24 mouse cellular contexts compared by ENCODE assay signal in genomic region chrX:52760191-52760945, GRCm38 (mm10). TPM values are rescaled to one million over a fixed set of nuclear protein-coding genes. Genes with fewer than 3 reads are reported as not detected.
DNase-seq lines count a peak whose midpoint lies in the region; ATAC-seq and TF ChIP-seq lines count a peak whose summit lies in the region.
"Had no signal": no experiment of that assay in that cellular context is flagged by ENCODE, and none has a peak within 500 bp of the region (broad histone marks: within the 10 kb centered on the region; RNA-seq: fewer than 3 reads in every experiment).

No protein-coding gene starts in this region.

- H3K27ac ChIP-seq in heart, embryonic 16.5 days (ENCODE audit: low read length), result no peak overlapping the region; the same call in 1 of the 2 replicates
- H3K27ac ChIP-seq in kidney, adult 2 months (ENCODE audit: insufficient read depth, low read depth, low read length), result no peak overlapping the region
- H3K27ac ChIP-seq: forebrain, embryonic 12.5 days; hindbrain, postnatal 0 days; limb, embryonic 15.5 days; liver, embryonic 15.5 days; midbrain, embryonic 12.5 days; neural tube, embryonic 12.5 days; stomach, embryonic 15.5 days had no signal

- no peak overlapping the region for H3K4me3 ChIP-seq in heart, embryonic 16.5 days (ENCODE audit: low read length)
- H3K4me3 ChIP-seq in kidney, adult 2 months (ENCODE audit: insufficient read depth, low read depth, low read length), result no peak overlapping the region
- H3K4me3 ChIP-seq: forebrain, embryonic 12.5 days; heart, embryonic 12.5 days; limb, embryonic 15.5 days; liver, embryonic 15.5 days; midbrain, embryonic 12.5 days; neural tube, embryonic 12.5 days; stomach, embryonic 15.5 days had no signal

- no peaks in the 10 kb centered on the region for H3K27me3 ChIP-seq in heart, embryonic 16.5 days (ENCODE audit: control insufficient read depth, insufficient read depth, low read length)
- H3K27me3 ChIP-seq in kidney, adult 2 months (replicated peaks; ENCODE audit: control insufficient read depth, insufficient read depth, low read length), result no peaks in the 10 kb centered on the region
- H3K27me3 ChIP-seq: forebrain, embryonic 12.5 days; heart, embryonic 12.5 days; limb, embryonic 15.5 days; liver, embryonic 15.5 days; midbrain, embryonic 12.5 days; neural tube, embryonic 12.5 days; stomach, embryonic 15.5 days had no signal

- H3K9me3 ChIP-seq in heart, embryonic 16.5 days (replicated peaks; ENCODE audit: control insufficient read depth, low read length), result no peaks in the 10 kb centered on the region
- H3K9me3 ChIP-seq: forebrain, embryonic 12.5 days; heart, embryonic 12.5 days; limb, embryonic 15.5 days; liver, embryonic 15.5 days; midbrain, embryonic 12.5 days; neural tube, embryonic 12.5 days; stomach, embryonic 15.5 days had no signal

- no peak for DNase-seq in heart, postnatal 36 days
- DNase-seq in T-cell, adult 2 months (ENCODE audit: low spot score), result peak; percentile 18
- DNase-seq in thymus, postnatal 4 days, result peak; percentile 13
- DNase-seq in left cerebral cortex, adult 8-10 months (ENCODE audit: low spot score in 2 of 2), result no peak
- DNase-seq in kidney, adult 2 months, result no peak
- no peak for DNase-seq in ovary, postnatal 14 days (ENCODE audit: low spot score)
- DNase-seq: adrenal gland, adult 2 months; cerebellum, adult 9-10 months; heart, adult 11 months; heart, postnatal 4 days; kidney, adult 18-20 months; kidney, postnatal 14 days had no signal

- TF ChIP-seq POLR2A in kidney, adult 2 months (IDR thresholded peaks at IDR 0.05; ENCODE audit: low read depth, low read length), result no peak

- TF ChIP-seq CTCF in kidney, adult 2 months (conservative IDR thresholded peaks at IDR 0.05; ENCODE audit: insufficient read depth, insufficient read length, low read depth, low read length), result no peak

- intact Hi-C loops in heart, postnatal 36 days (cut with DNase I), result no loop called here

- no peaks in the 10 kb centered on the region for H3K36me3 ChIP-seq in heart, embryonic 16.5 days (ENCODE audit: control insufficient read depth, insufficient read depth)
- no peaks in the 10 kb centered on the region for H3K36me3 ChIP-seq in kidney, adult 2 months (ENCODE audit: control insufficient read depth, insufficient read depth, low read length)
- H3K36me3 ChIP-seq: forebrain, embryonic 12.5 days; heart, embryonic 12.5 days; limb, embryonic 15.5 days; liver, embryonic 15.5 days; midbrain, embryonic 12.5 days; neural tube, embryonic 12.5 days; stomach, embryonic 15.5 days had no signal

- H3K9ac ChIP-seq in heart, embryonic 16.5 days (ENCODE audit: low read length), result no peak overlapping the region
- H3K9ac ChIP-seq: forebrain, embryonic 12.5 days; heart, embryonic 12.5 days; limb, embryonic 15.5 days; liver, embryonic 15.5 days; midbrain, embryonic 12.5 days; neural tube, embryonic 12.5 days; stomach, embryonic 15.5 days had no signal

- no peaks in the 10 kb centered on the region for H3K4me1 ChIP-seq in heart, embryonic 16.5 days (ENCODE audit: control insufficient read depth, insufficient read depth, low read length)
- H3K4me1 ChIP-seq in kidney, adult 2 months (ENCODE audit: control insufficient read depth, insufficient read depth, low read length), result no peaks in the 10 kb centered on the region
- H3K4me1 ChIP-seq: forebrain, embryonic 12.5 days; heart, embryonic 12.5 days; limb, embryonic 15.5 days; liver, embryonic 15.5 days; midbrain, embryonic 12.5 days; neural tube, embryonic 12.5 days; stomach, embryonic 15.5 days had no signal

- ATAC-seq in heart, embryonic 16.5 days (replicated peaks; ENCODE audit: extremely low read depth, insufficient read depth, low FRiP score), result 0 out of 2 replicates have a peak, but pooled peaks have one; percentile 18
- ATAC-seq in inflammation-experienced regulatory T-cells, adult 6 months, result peak; percentile 86
- ATAC-seq: hindbrain, postnatal 0 days; lung, postnatal 0 days had no signal

- 54% methylated on average over 4 of the region's 4 CpGs for WGBS in heart, embryonic 16.5 days
- WGBS in kidney, adult 2 months, result 64% methylated on average over 4 of the region's 4 CpGs

- no peak overlapping the region for H3K4me2 ChIP-seq in heart, embryonic 16.5 days (ENCODE audit: low read depth, low read length)
- H3K4me2 ChIP-seq: forebrain, embryonic 12.5 days; heart, embryonic 12.5 days; limb, embryonic 15.5 days; liver, embryonic 15.5 days; midbrain, embryonic 12.5 days; neural tube, embryonic 12.5 days; stomach, embryonic 15.5 days had no signal

RNA-seq across cellular contexts. Expression of gene Ccdc160, which starts 30.6 kb away (rescaled TPM):
- 0.41 and 0.69 TPM in 2 replicates for polyA plus RNA-seq in heart, embryonic 16.5 days (2015; fragmentation: Nextera tagmentation; extraction: Ambion mirVana)
- under 1 TPM; 0.27 to 0.58 TPM for total RNA-seq in heart, postnatal 36 days (2021)
- not detected for polyA plus RNA-seq in inflammation-experienced regulatory T-cells, adult 6 months (2017; shearing (Covaris generic))
- 1 to 10 TPM; 1.7 to 2.3 (median 1.9) TPM for total RNA-seq in left cerebral cortex, adult 8-10 months (2022)
- 1.0 and 1.1 TPM in 2 replicates for polyA plus RNA-seq in kidney, adult 2 months (2012; rRNA removed)
- total RNA-seq: monocyte, adult 5-6 weeks had no signal

Comparison
In these comparisons a context has a peak if more than half of its experiments do, and no peak if none do; other contexts are left out.
1. DNase-seq: peak in T-cell, adult 2 months (single experiment) and thymus, postnatal 4 days (single experiment); none in heart, postnatal 36 days (0 of 2), left cerebral cortex, adult 8-10 months (0 of 2), kidney, adult 2 months (single experiment) and ovary, postnatal 14 days (single experiment).